Mouse (Mus musculus): ENCODE measurements around the gene Gfod1.

Gfod1 gene

GRCm38 (mm10) chr13:43261287-43261686 lies 42.7 kb downstream of the Gfod1 start:
- DNase-seq, result no peak

GRCm38 (mm10) chr13:43260731-43261130 lies 43.2 kb downstream of the Gfod1 start:
- no peak for DNase-seq

- DNase-seq, result no peak
Measured at GRCm38 (mm10) chr13:43256447-43256846, 47.5 kb downstream of the Gfod1 start.

- DNase-seq, result no peak
Measured at GRCm38 (mm10) chr13:43253526-43253925, 50.4 kb downstream of the Gfod1 start.

GRCm38 (mm10) chr13:43252105-43252790 lies 51.7 kb downstream of the Gfod1 start:
- no peak for DNase-seq

- no peak for DNase-seq
Measured at GRCm38 (mm10) chr13:43251391-43251790, 52.6 kb downstream of the Gfod1 start.

- DNase-seq, result peak; percentile 54
Measured at GRCm38 (mm10) chr13:43250653-43251052, 53.3 kb downstream of the Gfod1 start.

- no peak for DNase-seq
Measured at GRCm38 (mm10) chr13:43250106-43250505, 53.9 kb downstream of the Gfod1 start.

- no peak for DNase-seq
Measured at GRCm38 (mm10) chr13:43248381-43248780, 55.6 kb downstream of the Gfod1 start.

- DNase-seq, result no peak
Measured at GRCm38 (mm10) chr13:43246876-43247275, 57.1 kb downstream of the Gfod1 start.

- DNase-seq, result no peak
Measured at GRCm38 (mm10) chr13:43243793-43244192, 60.2 kb downstream of the Gfod1 start.

- DNase-seq, result no peak
Measured at GRCm38 (mm10) chr13:43243240-43243639, 60.7 kb downstream of the Gfod1 start.

- no peak for DNase-seq
Measured at GRCm38 (mm10) chr13:43241750-43242149, 62.2 kb downstream of the Gfod1 start.

GRCm38 (mm10) chr13:43241069-43241468 lies 62.9 kb downstream of the Gfod1 start:
- DNase-seq, result no peak

- DNase-seq, result no peak
Measured at GRCm38 (mm10) chr13:43239790-43240216, 64.2 kb downstream of the Gfod1 start.

- DNase-seq, result no peak
Measured at GRCm38 (mm10) chr13:43236630-43237029, 67.3 kb downstream of the Gfod1 start.

GRCm38 (mm10) chr13:43235982-43236381 lies 68.0 kb downstream of the Gfod1 start:
- no peak for DNase-seq

- no peak for DNase-seq
Measured at GRCm38 (mm10) chr13:43235586-43235910, 68.4 kb downstream of the Gfod1 start.

GRCm38 (mm10) chr13:43234869-43235585 lies 68.9 kb downstream of the Gfod1 start:
- no peak for DNase-seq

- DNase-seq, result no peak
Measured at GRCm38 (mm10) chr13:43233331-43233730, 70.6 kb downstream of the Gfod1 start.

- no peak for DNase-seq
Measured at GRCm38 (mm10) chr13:43231965-43232860, 71.8 kb downstream of the Gfod1 start.

GRCm38 (mm10) chr13:43230842-43231241 lies 73.1 kb downstream of the Gfod1 start:
- no peak for DNase-seq

GRCm38 (mm10) chr13:43230238-43230637 lies 73.7 kb downstream of the Gfod1 start:
- no peak for DNase-seq

- DNase-seq, result no peak
Measured at GRCm38 (mm10) chr13:43229767-43230166, 74.2 kb downstream of the Gfod1 start.
